Mouse (Mus musculus) Patski (cell line): ENCODE measurements around the gene Serpind1. TPM values are rescaled to one million over a fixed set of nuclear protein-coding genes. Genes with fewer than 3 reads are reported as not detected.

Source experiments
- ATAC-seq: fragments of 100-300 bp; one replicate; pipeline ENCODE4 v1.8.0; 2021
- CTCF ChIA-PET: fragments of 350-600 bp; sonication (Branson Sonifier 250); formaldehyde crosslinking; loops from one replicate; lab custom pipeline; 2022; ENCODE audit warnings: inconsistent platforms; lab: Charles Lee
- POLR2A ChIA-PET: fragments of 350-600 bp; sonication (Branson Sonifier 250); formaldehyde crosslinking; loops from one replicate; lab custom pipeline; 2022; ENCODE audit warnings: antibody characterized with exemption, inconsistent platforms; lab: Charles Lee
- DNase-seq: peaks from one replicate; pipeline ENCODE4 v3.0.0-alpha.2; 2011; ENCODE audit warnings: low read depth, low spot score
- H3K27me3 ChIP-seq: fragments of 371-371 bp; one replicate; pipeline ENCODE4 v1.5.1; 2021
- CTCF ChIP-seq: fragments of 100-300 bp; IDR thresholded peaks from one replicate; pipeline ENCODE4 v1.5.1; 2021
- in situ Hi-C: fragments of 300-500 bp; cut with MboI; formaldehyde crosslinking; loops from 3 replicates; pipeline ENCODE4 v1.11.1; 2018; ENCODE audit warnings: low pct_unique_long_range_greater_than_20kb, mixed read lengths
- polyA plus RNA-seq: library from polyadenylated mRNA; unstranded; gene quantifications from one replicate; pipeline ENCODE4 v1.2.3, GENCODE M21; 2021

The Serpind1 gene
- polyA plus RNA-seq, 1 experiment from 2014 or later: 0.12 TPM

- H3K27me3 ChIP-seq: no peaks in the 10 kb centered on the region
- DNase-seq (no peak), ATAC-seq (no peak)
- TF ChIP-seq CTCF: no peak
- in situ Hi-C loops: no loop called here
- ChIA-PET POLR2A (no interaction called here), CTCF (interaction anchor here (1.3 to 1.7 kb wide), 2 partner anchors 11 to 32 kb away, joined by 3 read pairs; no protein-coding TSS in a partner anchor)
These were observed 14.6 kb downstream of the Serpind1 start for GRCm38 (mm10) chr16:17345813-17346155.

GRCm38 (mm10) chr16:17346766-17347165 is 15.6 kb downstream of the Serpind1 start:
- POLR2A ChIA-PET: no interaction called here
- no peak for TF ChIP-seq CTCF
- CTCF ChIA-PET: no interaction called here
- no peak for ATAC-seq
- in situ Hi-C loops: no loop called here
- H3K27me3 ChIP-seq: no peaks in the 10 kb centered on the region
- no peak for DNase-seq

GRCm38 (mm10) chr16:17356031-17356430 is 24.9 kb downstream of the Serpind1 start:
- no peak for TF ChIP-seq CTCF
- in situ Hi-C loops: no loop called here
- DNase-seq: no peak

GRCm38 (mm10) chr16:17358787-17359186 is 27.6 kb downstream of the Serpind1 start:
- ChIA-PET POLR2A (no interaction called here), CTCF (no interaction called here)
- in situ Hi-C loops: no loop called here
- DNase-seq: no peak
- no peak for TF ChIP-seq CTCF
- no peaks in the 10 kb centered on the region for H3K27me3 ChIP-seq
- no peak for ATAC-seq

More at GRCm38 (mm10) chr16:17356031-17356430, 24.9 kb downstream of the Serpind1 start:
- no peaks in the 10 kb centered on the region for H3K27me3 ChIP-seq
- no peak for ATAC-seq
- ChIA-PET POLR2A (no interaction called here), CTCF (interaction anchor here (0.8 kb wide), 1 partner anchor 11 kb away, joined by 3 read pairs; no protein-coding TSS in a partner anchor)

- in situ Hi-C loops: no loop called here
- no peaks in the 10 kb centered on the region for H3K27me3 ChIP-seq
- TF ChIP-seq CTCF: no peak
- DNase-seq: no peak
- ATAC-seq: no peak
- CTCF ChIA-PET: interaction anchor here (1.0 to 1.5 kb wide), 2 partner anchors 8 to 21 kb away, joined by 5 read pairs; no protein-coding TSS in a partner anchor
- POLR2A ChIA-PET: no interaction called here
These were observed 51.1 kb downstream of the Serpind1 start for GRCm38 (mm10) chr16:17382306-17382705.

GRCm38 (mm10) chr16:17383594-17384326 is 52.6 kb downstream of the Serpind1 start:
- ChIA-PET CTCF (interaction anchor here (1.0 kb wide), 1 partner anchor 9 kb away, joined by 5 read pairs; no protein-coding TSS in a partner anchor), POLR2A (no interaction called here)
- in situ Hi-C loops: no loop called here
- DNase-seq (no peak), ATAC-seq (no peak)
- no peak for TF ChIP-seq CTCF
- no peaks in the 10 kb centered on the region for H3K27me3 ChIP-seq

- no peak for TF ChIP-seq CTCF
- in situ Hi-C loops: no loop called here
- DNase-seq: no peak
- no peaks in the 10 kb centered on the region for H3K27me3 ChIP-seq
- POLR2A ChIA-PET: no interaction called here
- CTCF ChIA-PET: no interaction called here
- ATAC-seq: no peak
These were observed 61.6 kb downstream of the Serpind1 start for GRCm38 (mm10) chr16:17392784-17393183.

Other genes starting within 250 kb of the Serpind1 start
- 77.7 TPM for gene Ppil2, start 220.1 kb upstream of the Serpind1 start, polyA plus RNA-seq
- gene 2610318N02Rik, start 206.2 kb upstream of the Serpind1 start, polyA plus RNA-seq: 2.7 TPM
- gene Sdf2l1, start 199.0 kb upstream of the Serpind1 start, polyA plus RNA-seq: 40.8 TPM
- gene Ydjc, start 186.8 kb upstream of the Serpind1 start, polyA plus RNA-seq: 9.1 TPM
- gene Ccdc116, start 184.1 kb upstream of the Serpind1 start, polyA plus RNA-seq: 0.21 TPM
- 181 TPM for gene Ube2l3, start 128.7 kb upstream of the Serpind1 start, polyA plus RNA-seq
- 0.05 TPM for gene Rimbp3, start 122.8 kb upstream of the Serpind1 start, polyA plus RNA-seq
- gene Hic2, start 97.8 kb upstream of the Serpind1 start, polyA plus RNA-seq: 1.6 TPM
- 9.2 TPM for gene Tmem191c, start 55.3 kb upstream of the Serpind1 start, polyA plus RNA-seq
- 28.3 TPM for gene Snap29, start 74.6 kb downstream of the Serpind1 start, polyA plus RNA-seq
- gene Pi4ka, start 74.9 kb downstream of the Serpind1 start, polyA plus RNA-seq: 81.9 TPM
- 27.1 TPM for gene Crkl, start 120.6 kb downstream of the Serpind1 start, polyA plus RNA-seq
- gene Aifm3, start 158.2 kb downstream of the Serpind1 start, polyA plus RNA-seq: 0.99 TPM
- 156 TPM for gene Lztr1, start 177.3 kb downstream of the Serpind1 start, polyA plus RNA-seq
- gene Thap7, start 199.8 kb downstream of the Serpind1 start, polyA plus RNA-seq: 40.6 TPM
- 0.03 TPM for gene Lrrc74b, start 229.9 kb downstream of the Serpind1 start, polyA plus RNA-seq
- gene P2rx6, start 230.5 kb downstream of the Serpind1 start, polyA plus RNA-seq: 0.87 TPM